Mouse (Mus musculus) MEL (cell line): ENCODE results near the gene Fam208a. TPM values are rescaled to one million over a fixed set of nuclear protein-coding genes. Genes with fewer than 3 reads are reported as not detected.

Source experiments
- DNase-seq: peaks from one replicate; pipeline ENCODE4 v3.0.0; 2011; ENCODE audit warnings: low read depth, low spot score
- H3K27ac ChIP-seq: 2 replicates; pipeline ENCODE4 v1.5.1; 2012; ENCODE audit warnings: low read depth, mild to moderate bottlenecking, control low read depth, low read length, moderate library complexity; ENCODE audit not compliant: control insufficient read depth
- H3K27me3 ChIP-seq, 2 experiments: fragments of 150-350 bp in 1 of 2; sonication (generic) in 1 of 2; 2 replicates each; pipeline ENCODE4 v1.6.1; 2012; ENCODE audit warnings: low read length in 2 of 2, mild to moderate bottlenecking in 2 of 2, improper control_type of control experiment in 1 of 2, moderate library complexity in 1 of 2; ENCODE audit not compliant: insufficient read depth in 2 of 2, control insufficient read depth in 1 of 2
- H3K36me3 ChIP-seq, 2 experiments: 2 replicates each; pipeline ENCODE4 v1.6.1; 2012 to 2014; ENCODE audit warnings: low read length in 2 of 2, improper control_type of control experiment in 1 of 2, inconsistent platforms in 1 of 2, mild to moderate bottlenecking in 1 of 2; ENCODE audit not compliant: insufficient read depth in 2 of 2, control insufficient read depth in 1 of 2
- H3K4me1 ChIP-seq, 2 experiments: fragments of 150-350 bp in 1 of 2; sonication (generic) in 1 of 2; 2 replicates each; pipeline ENCODE4 v1.6.1; 2012; ENCODE audit warnings: low read length in 2 of 2, improper control_type of control experiment in 1 of 2, mild to moderate bottlenecking in 1 of 2; ENCODE audit not compliant: insufficient read depth in 2 of 2, control insufficient read depth in 1 of 2
- H3K4me3 ChIP-seq, 2 experiments: fragments of 150-350 bp in 1 of 2; sonication (generic) in 1 of 2; 2 replicates each; pipeline ENCODE4 v1.5.1; 2012; ENCODE audit warnings: low read depth in 2 of 2, low read length in 2 of 2, mild to moderate bottlenecking in 2 of 2, moderate library complexity in 2 of 2, control low read depth in 1 of 2, improper control_type of control experiment in 1 of 2; ENCODE audit not compliant: control insufficient read depth in 1 of 2, insufficient read depth in 1 of 2
- H3K79me2 ChIP-seq: 2 replicates; pipeline ENCODE4 v1.6.1; 2012; ENCODE audit warnings: mild to moderate bottlenecking, low read length, moderate library complexity; ENCODE audit not compliant: control insufficient read depth, poor library complexity, insufficient read depth
- H3K9ac ChIP-seq: 2 replicates; pipeline ENCODE4 v1.6.1; 2012; ENCODE audit warnings: low read depth, mild to moderate bottlenecking, control low read depth, low read length, moderate library complexity; ENCODE audit not compliant: control insufficient read depth, poor library complexity, severe bottlenecking
- H3K9me3 ChIP-seq: fragments of 150-350 bp; sonication (generic); replicated peaks from 2 replicates; pipeline ENCODE4 v1.6.1; 2012; ENCODE audit warnings: mild to moderate bottlenecking, low read length, improper control_type of control experiment, moderate library complexity; ENCODE audit not compliant: insufficient read depth
- BHLHE40 ChIP-seq: IDR thresholded peaks from 2 replicates; pipeline ENCODE4 v1.6.1; 2012; ENCODE audit warnings: low read depth, mild to moderate bottlenecking, inconsistent platforms, low read length, improper control_type of control experiment, borderline replicate concordance
- CHD1 ChIP-seq: IDR thresholded peaks from 2 replicates; pipeline ENCODE4 v1.6.1; 2012; ENCODE audit warnings: low read depth, mild to moderate bottlenecking, inconsistent platforms, low read length, improper control_type of control experiment
- CHD2 ChIP-seq: IDR thresholded peaks from 2 replicates; pipeline ENCODE4 v1.6.1; 2011; ENCODE audit warnings: low read length, improper control_type of control experiment
- CTCF ChIP-seq, 3 experiments: IDR thresholded peaks in 2 of 3; conservative IDR thresholded peaks in 1 of 3; 2 replicates each; pipeline ENCODE4 v1.5.1; 2011 to 2012; ENCODE audit warnings: low read length in 3 of 3, low read depth in 2 of 3, mild to moderate bottlenecking in 2 of 3, improper control_type of control experiment in 1 of 3, inconsistent platforms in 1 of 3, mixed read lengths in 1 of 3, moderate library complexity in 1 of 3; ENCODE audit not compliant: control insufficient read depth in 1 of 3, insufficient read depth in 1 of 3, poor library complexity in 1 of 3, severe bottlenecking in 1 of 3
- ELF1 ChIP-seq: IDR thresholded peaks from 2 replicates; pipeline ENCODE4 v1.6.1; 2014; ENCODE audit warnings: low read depth, mild to moderate bottlenecking, inconsistent platforms, low read length, improper control_type of control experiment, moderate library complexity
- ETS1 ChIP-seq: IDR thresholded peaks from 2 replicates; pipeline ENCODE4 v1.6.1; 2012; ENCODE audit warnings: low read depth, mild to moderate bottlenecking, inconsistent platforms, low read length, improper control_type of control experiment, moderate library complexity
- GABPA ChIP-seq: IDR thresholded peaks from 2 replicates; pipeline ENCODE4 v1.6.1; 2012; ENCODE audit warnings: low read depth, mild to moderate bottlenecking, inconsistent platforms, low read length, improper control_type of control experiment, moderate library complexity
- GATA1 ChIP-seq: IDR thresholded peaks from 2 replicates; pipeline ENCODE4 v1.6.1; 2011; ENCODE audit warnings: low read depth, low read length, improper control_type of control experiment
- KAT2A ChIP-seq: conservative IDR thresholded peaks from 2 replicates; pipeline ENCODE4 v1.6.1; 2012; ENCODE audit warnings: low read depth, low read length, improper control_type of control experiment, inconsistent platforms
- MAX ChIP-seq: IDR thresholded peaks from 2 replicates; pipeline ENCODE4 v1.6.1; 2011; ENCODE audit warnings: low read length, improper control_type of control experiment
- MEF2A ChIP-seq: IDR thresholded peaks from 2 replicates; pipeline ENCODE4 v1.6.1; 2014; ENCODE audit warnings: low read depth, mild to moderate bottlenecking, inconsistent platforms, low read length, improper control_type of control experiment; ENCODE audit not compliant: poor library complexity, insufficient replicate concordance, severe bottlenecking; ENCODE audit errors: extremely low read depth
- MYC ChIP-seq: IDR thresholded peaks from 2 replicates; pipeline ENCODE4 v1.6.1; 2011; ENCODE audit warnings: low read depth, mild to moderate bottlenecking, low read length, improper control_type of control experiment, moderate library complexity
- NELFE ChIP-seq: IDR thresholded peaks from 2 replicates; pipeline ENCODE4 v1.6.1; 2011; ENCODE audit warnings: low read depth, low read length, improper control_type of control experiment
- NRF1 ChIP-seq: IDR thresholded peaks from 2 replicates; pipeline ENCODE4 v1.6.1; 2014; ENCODE audit warnings: low read depth, mild to moderate bottlenecking, inconsistent platforms, low read length, improper control_type of control experiment, moderate library complexity; ENCODE audit not compliant: poor library complexity, insufficient read depth, severe bottlenecking
- POLR2A ChIP-seq, 2 experiments: IDR thresholded peaks; 2 replicates each; pipeline ENCODE4 v1.6.1; 2011 to 2012; ENCODE audit warnings: low read length in 2 of 2, mild to moderate bottlenecking in 2 of 2, control low read depth in 1 of 2, improper control_type of control experiment in 1 of 2, low read depth in 1 of 2, moderate library complexity in 1 of 2; ENCODE audit not compliant: control insufficient read depth in 1 of 2, insufficient read depth in 1 of 2, poor library complexity in 1 of 2
- POLR2AphosphoS2 ChIP-seq: IDR thresholded peaks from 2 replicates; pipeline ENCODE4 v1.6.1; 2011; ENCODE audit warnings: low read length, improper control_type of control experiment
- POLR2AphosphoS5 ChIP-seq: IDR thresholded peaks from 2 replicates; pipeline ENCODE4 v1.6.1; 2012; ENCODE audit warnings: low read depth, borderline replicate concordance, mild to moderate bottlenecking, inconsistent platforms, low read length, moderate library complexity, mixed read lengths
- SIN3A ChIP-seq: IDR thresholded peaks from 2 replicates; pipeline ENCODE4 v1.6.1; 2012; ENCODE audit warnings: low read length, improper control_type of control experiment, inconsistent platforms
- SMC3 ChIP-seq: IDR thresholded peaks from 2 replicates; pipeline ENCODE4 v1.6.1; 2011; ENCODE audit warnings: low read depth, low read length, improper control_type of control experiment
- TCF12 ChIP-seq: IDR thresholded peaks from 2 replicates; pipeline ENCODE4 v1.6.1; 2014; ENCODE audit warnings: low read depth, mild to moderate bottlenecking, inconsistent platforms, low read length, improper control_type of control experiment, moderate library complexity
- UBTF ChIP-seq: IDR thresholded peaks from 2 replicates; pipeline ENCODE4 v1.6.1; 2012; ENCODE audit warnings: low read depth, mild to moderate bottlenecking, inconsistent platforms, low read length, improper control_type of control experiment, moderate library complexity, borderline replicate concordance; ENCODE audit not compliant: insufficient read depth
- USF1 ChIP-seq: IDR thresholded peaks from 2 replicates; pipeline ENCODE4 v1.6.1; 2014; ENCODE audit warnings: low read depth, mild to moderate bottlenecking, inconsistent platforms, low read length, improper control_type of control experiment, moderate library complexity
- USF2 ChIP-seq, 2 experiments: IDR thresholded peaks; 2 replicates each; pipeline ENCODE4 v1.6.1; 2011 to 2012; ENCODE audit warnings: improper control_type of control experiment in 2 of 2, low read length in 2 of 2, borderline replicate concordance in 1 of 2, inconsistent platforms in 1 of 2, low read depth in 1 of 2, mild to moderate bottlenecking in 1 of 2; ENCODE audit not compliant: insufficient read depth in 1 of 2
- ZKSCAN1 ChIP-seq: IDR thresholded peaks from 2 replicates; pipeline ENCODE4 v1.6.1; 2012; ENCODE audit warnings: low read depth, mild to moderate bottlenecking, inconsistent platforms, low read length, improper control_type of control experiment, moderate library complexity
- polyA plus RNA-seq, 2 experiments: library from polyadenylated mRNA; stranded (reverse) in 1 of 2; unstranded in 1 of 2; fragments of >175 nt in 1 of 2; fragments of >200 nt in 1 of 2; gene quantifications; 2 replicates each; pipeline versions ENCODE4 v1.2.1 to v1.2.4; 2012; ENCODE audit warnings: low replicate concordance in 2 of 2, low read depth in 1 of 2; ENCODE audit not compliant: insufficient read length in 2 of 2, insufficient read depth in 1 of 2, missing spikeins in 1 of 2
- total RNA-seq: library from RNA; depleted of rRNA; stranded (reverse); fragments of 300-350 nt; gene quantifications from 2 replicates; pipeline ENCODE4 v1.2.3, GENCODE M21; 2012

Gene Fam208a
- total and polyA plus RNA-seq, 3 experiments, result 3.2 to 25.4 (median 8.7) TPM

DNA sequence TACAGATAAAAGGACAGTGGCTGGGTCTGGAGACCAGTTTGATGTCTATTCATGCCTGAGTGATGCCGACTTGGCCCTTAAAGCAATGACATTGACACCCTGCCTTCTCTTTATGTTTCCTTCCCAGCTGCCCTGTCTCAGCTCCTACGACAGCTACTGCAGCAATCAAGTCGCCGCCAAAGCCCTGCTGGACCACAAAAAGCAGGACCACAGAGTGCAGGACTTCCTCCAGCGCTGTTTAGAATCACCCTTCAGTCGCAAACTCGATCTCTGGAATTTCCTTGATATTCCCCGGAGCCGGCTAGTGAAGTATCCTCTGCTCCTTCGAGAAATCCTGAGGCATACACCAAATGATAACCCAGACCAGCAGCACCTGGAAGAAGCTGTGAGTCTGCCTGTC lies 34.8 kb upstream of the Fam208a start:
- peaks cover 0 to 3% of the 10 kb centered on the region in 2 experiments; a peak in 1 of 4 replicates for H3K4me1 ChIP-seq
- no peak for DNase-seq
- no peak overlapping the region for H3K27ac ChIP-seq
- no peaks in the 10 kb centered on the region for H3K79me2 ChIP-seq
- no peak for TF ChIP-seq MYC
- TF ChIP-seq USF2 (IDR thresholded peaks at IDR 0.05; ENCODE audit: borderline replicate concordance in 1 of 2, insufficient read depth in 1 of 2, low read depth in 1 of 2, low read length in 2 of 2), result no peak
- no peak for TF ChIP-seq NELFE
- no peak for TF ChIP-seq POLR2AphosphoS5
- no peak for TF ChIP-seq BHLHE40
- TF ChIP-seq NRF1, result no peak
- no peak for TF ChIP-seq USF1
- no peak for TF ChIP-seq SIN3A
- TF ChIP-seq ELF1, result no peak
- TF ChIP-seq GATA1, result no peak
- no peak for TF ChIP-seq POLR2AphosphoS2
- TF ChIP-seq POLR2A (IDR thresholded peaks at IDR 0.05; ENCODE audit: control insufficient read depth in 1 of 2, insufficient read depth in 1 of 2, low read depth in 1 of 2, low read length in 2 of 2, poor library complexity in 1 of 2), result no peak
- TF ChIP-seq SMC3, result no peak
- no peak for TF ChIP-seq CHD1
- no peak for TF ChIP-seq MAX
- TF ChIP-seq KAT2A, result no peak
- TF ChIP-seq UBTF, result no peak
- no peak overlapping the region for H3K9ac ChIP-seq
- H3K9me3 ChIP-seq, result no peaks in the 10 kb centered on the region
- H3K36me3 ChIP-seq, result peaks cover 0 to 5% of the 10 kb centered on the region in 2 experiments; a peak in 2 of 4 replicates
- H3K4me3 ChIP-seq, result no peak overlapping the region
- H3K27me3 ChIP-seq, result no peaks in the 10 kb centered on the region

DNA sequence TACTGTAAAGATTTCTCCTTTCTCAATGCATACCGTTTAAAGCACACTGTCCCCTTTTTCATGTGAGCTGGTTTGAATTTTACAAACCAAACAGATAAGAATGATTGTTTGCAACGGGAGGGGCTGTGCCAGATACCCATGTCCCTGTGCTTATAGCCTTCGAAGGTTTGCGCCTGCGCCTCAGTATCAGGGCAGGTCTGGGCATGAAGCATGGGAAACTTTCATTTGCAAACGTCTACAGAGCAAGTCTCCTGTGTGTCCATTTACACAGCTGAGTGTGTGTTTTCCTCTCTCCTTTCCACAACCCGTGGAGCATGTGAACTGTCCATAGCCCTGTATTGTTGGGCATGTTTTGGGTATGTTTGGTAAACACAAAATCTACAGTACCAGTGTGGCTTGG lies 32.2 kb upstream of the Fam208a start:
- peaks cover 0 to 5% of the 10 kb centered on the region in 2 experiments; a peak in 2 of 4 replicates for H3K36me3 ChIP-seq
- no peaks in the 10 kb centered on the region for H3K79me2 ChIP-seq
- H3K27ac ChIP-seq, result no peak overlapping the region
- H3K27me3 ChIP-seq, result no peaks in the 10 kb centered on the region
- TF ChIP-seq TCF12 (no peak), KAT2A (no peak), ELF1 (no peak), ETS1 (no peak), GATA1 (no peak), ZKSCAN1 (no peak), CTCF (IDR thresholded peaks at IDR 0.05 in 2 of 3, conservative IDR thresholded peaks at IDR 0.05 in 1 of 3; ENCODE audit: control insufficient read depth in 1 of 3, insufficient read depth in 1 of 3, low read depth in 2 of 3, low read length in 3 of 3, poor library complexity in 1 of 3, severe bottlenecking in 1 of 3) (no peak), USF1 (no peak), CHD2 (no peak), GABPA (no peak), MEF2A (no peak)
- peaks cover 0 to 3% of the 10 kb centered on the region in 2 experiments; a peak in 1 of 4 replicates for H3K4me1 ChIP-seq
- no peak overlapping the region for H3K9ac ChIP-seq
- no peak for DNase-seq
- H3K9me3 ChIP-seq, result no peaks in the 10 kb centered on the region
- H3K4me3 ChIP-seq, result no peak overlapping the region
